Mouse (Mus musculus): ENCODE data around the gene Fam20b.
A peak's percentile ranks its signal among the peaks of the same experiment; 100 is the strongest.

Fam20b gene

GRCm38 (mm10) chr1:156718950-156719805 is at the start of gene Fam20b:
TSS of gene Fam20b (minus strand) at chr1:156719086.
- DNase-seq (ENCODE audit: extremely low spot score, low spot score), result peak; percentile 97

- DNase-seq (ENCODE audit: extremely low spot score, low spot score), result no peak
Measured at GRCm38 (mm10) chr1:156765311-156765710, 46.4 kb upstream of the Fam20b start.

- DNase-seq (ENCODE audit: extremely low spot score, low spot score), result no peak
Measured at GRCm38 (mm10) chr1:156764584-156764983, 45.7 kb upstream of the Fam20b start.

- no peak for DNase-seq (ENCODE audit: extremely low spot score, low spot score)
Measured at GRCm38 (mm10) chr1:156763280-156763679, 44.4 kb upstream of the Fam20b start.

GRCm38 (mm10) chr1:156761430-156761801 is 42.5 kb upstream of the Fam20b start:
- DNase-seq (ENCODE audit: extremely low spot score, low spot score), result no peak

GRCm38 (mm10) chr1:156760549-156761429 is 41.9 kb upstream of the Fam20b start:
- no peak for DNase-seq (ENCODE audit: extremely low spot score, low spot score)

- no peak for DNase-seq (ENCODE audit: extremely low spot score, low spot score)
Measured at GRCm38 (mm10) chr1:156758326-156758725, 39.4 kb upstream of the Fam20b start.

- DNase-seq (ENCODE audit: extremely low spot score, low spot score), result peak; percentile 79
Measured at GRCm38 (mm10) chr1:156754608-156755413, 35.9 kb upstream of the Fam20b start.

- peak; percentile 41 for DNase-seq (ENCODE audit: extremely low spot score, low spot score)
Measured at GRCm38 (mm10) chr1:156752990-156753389, 34.1 kb upstream of the Fam20b start.

GRCm38 (mm10) chr1:156752020-156752724 is 33.3 kb upstream of the Fam20b start:
- peak; percentile 90 for DNase-seq (ENCODE audit: extremely low spot score, low spot score)

- no peak for DNase-seq (ENCODE audit: extremely low spot score, low spot score)
Measured at GRCm38 (mm10) chr1:156750261-156750660, 31.4 kb upstream of the Fam20b start.

GRCm38 (mm10) chr1:156749136-156749535 is 30.2 kb upstream of the Fam20b start:
- DNase-seq (ENCODE audit: extremely low spot score, low spot score), result no peak

GRCm38 (mm10) chr1:156748435-156749005 is 29.6 kb upstream of the Fam20b start:
- no peak for DNase-seq (ENCODE audit: extremely low spot score, low spot score)

- DNase-seq (ENCODE audit: extremely low spot score, low spot score), result no peak
Measured at GRCm38 (mm10) chr1:156745188-156745810, 26.4 kb upstream of the Fam20b start.

GRCm38 (mm10) chr1:156741482-156742411 is 22.9 kb upstream of the Fam20b start:
- peak; percentile 75 for DNase-seq (ENCODE audit: extremely low spot score, low spot score)

- no peak for DNase-seq (ENCODE audit: extremely low spot score, low spot score)
Measured at GRCm38 (mm10) chr1:156735788-156736187, 16.9 kb upstream of the Fam20b start.

GRCm38 (mm10) chr1:156734019-156734418 is 15.1 kb upstream of the Fam20b start:
- no peak for DNase-seq (ENCODE audit: extremely low spot score, low spot score)

GRCm38 (mm10) chr1:156733559-156733958 is 14.7 kb upstream of the Fam20b start:
- DNase-seq (ENCODE audit: extremely low spot score, low spot score), result no peak

- no peak for DNase-seq (ENCODE audit: extremely low spot score, low spot score)
Measured at GRCm38 (mm10) chr1:156732996-156733395, 14.1 kb upstream of the Fam20b start.
